Mouse (Mus musculus) CH12.LX (cell line): ENCODE data around the gene Lix1l.

Source experiments
- BHLHE40 ChIP-seq: IDR thresholded peaks from 2 replicates; pipeline ENCODE4 v1.6.1; 2011; ENCODE audit warnings: mild to moderate bottlenecking, low read depth, low read length, improper control_type of control experiment
- CHD2 ChIP-seq: IDR thresholded peaks from 2 replicates; pipeline ENCODE4 v1.6.1; 2011; ENCODE audit warnings: low read length, improper control_type of control experiment
- CTCF ChIP-seq, 2 experiments: IDR thresholded peaks in 1 of 2; conservative IDR thresholded peaks in 1 of 2; 2 replicates each; pipeline ENCODE4 v1.5.1; 2011 to 2012; ENCODE audit warnings: low read depth in 2 of 2, low read length in 2 of 2, improper control_type of control experiment in 1 of 2, inconsistent platforms in 1 of 2, mild to moderate bottlenecking in 1 of 2, moderate library complexity in 1 of 2
- EP300 ChIP-seq: IDR thresholded peaks from 2 replicates; pipeline ENCODE4 v1.6.1; 2011; ENCODE audit warnings: low read length, improper control_type of control experiment
- HCFC1 ChIP-seq: IDR thresholded peaks from 2 replicates; pipeline ENCODE4 v1.6.1; 2012; ENCODE audit warnings: low read depth, mild to moderate bottlenecking, inconsistent platforms, low read length, improper control_type of control experiment
- MXI1 ChIP-seq: IDR thresholded peaks from 2 replicates; pipeline ENCODE4 v1.6.1; 2011; ENCODE audit warnings: mild to moderate bottlenecking, low read depth, low read length, improper control_type of control experiment
- POLR2A ChIP-seq: IDR thresholded peaks from 2 replicates; pipeline ENCODE4 v1.6.1; 2011; ENCODE audit warnings: low read depth, mild to moderate bottlenecking, improper control_type of control experiment, low read length
- USF2 ChIP-seq: conservative IDR thresholded peaks from 2 replicates; pipeline ENCODE4 v1.6.1; 2011; ENCODE audit warnings: low read depth, low read length, improper control_type of control experiment
- ZKSCAN1 ChIP-seq: IDR thresholded peaks from 2 replicates; pipeline ENCODE4 v1.6.1; 2012; ENCODE audit warnings: low read depth, inconsistent platforms, low read length, improper control_type of control experiment, borderline replicate concordance
- ZNF384 ChIP-seq: IDR thresholded peaks from 2 replicates; pipeline ENCODE4 v1.6.1; 2012; ENCODE audit warnings: low read depth, low read length, improper control_type of control experiment, inconsistent platforms

- no peak for TF ChIP-seq POLR2A
- TF ChIP-seq CHD2, result no peak
- no peak for TF ChIP-seq BHLHE40
- TF ChIP-seq CTCF (conservative IDR thresholded peaks at IDR 0.05 in 1 of 2, IDR thresholded peaks at IDR 0.05 in 1 of 2; ENCODE audit: low read depth in 2 of 2, low read length in 2 of 2), result no peak
- no peak for TF ChIP-seq USF2
- TF ChIP-seq EP300, result no peak
- no peak for TF ChIP-seq ZKSCAN1
- no peak for TF ChIP-seq HCFC1
- TF ChIP-seq ZNF384, result 0 out of 2 replicates have a peak, but pooled peaks have one; percentile 30
- TF ChIP-seq MXI1, result no peak
Observed at GRCm38 (mm10) chr3:96563267-96563666, 37.7 kb upstream of the Lix1l start.
